Mouse (Mus musculus) right cerebral cortex, adult 18-20 months (tissue): ENCODE results near the gene Mto1.
A peak's percentile ranks its signal among the peaks of the same experiment; 100 is the strongest.
"Not testable (repeated sequence)": the region's sequence is repeated elsewhere in the genome, so short reads cannot be mapped to it uniquely, and the experiment has no call there.

Experiments used
- DNase-seq: peaks from one replicate; pipeline ENCODE4 v3.0.0; 2022; ENCODE audit warnings: mixed read lengths

Gene Mto1

DNA sequence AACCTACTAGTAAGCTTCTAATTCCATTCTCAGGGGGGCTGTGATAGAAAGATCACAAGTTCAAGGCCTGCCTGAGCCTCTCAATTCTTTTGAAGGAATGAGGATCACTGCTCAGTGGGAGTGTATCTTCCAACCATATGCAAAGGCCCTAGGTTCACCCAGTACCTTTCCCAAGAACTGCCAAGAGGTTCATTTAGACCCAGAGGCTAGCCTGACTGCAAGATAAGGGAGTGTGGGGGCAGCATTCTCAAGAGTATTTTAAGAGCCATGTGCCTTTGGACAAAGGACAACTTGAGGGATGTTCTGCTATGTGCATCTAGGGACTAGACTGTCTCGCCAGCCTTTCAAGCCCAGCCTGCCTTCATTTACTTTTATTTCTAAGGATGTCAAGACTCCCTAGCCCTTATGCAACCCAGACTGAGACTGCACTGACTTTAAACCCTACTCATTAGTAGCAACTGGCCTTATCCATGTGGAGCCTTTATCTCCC is 28.6 kb downstream of the Mto1 start:
- no peak for DNase-seq

DNA sequence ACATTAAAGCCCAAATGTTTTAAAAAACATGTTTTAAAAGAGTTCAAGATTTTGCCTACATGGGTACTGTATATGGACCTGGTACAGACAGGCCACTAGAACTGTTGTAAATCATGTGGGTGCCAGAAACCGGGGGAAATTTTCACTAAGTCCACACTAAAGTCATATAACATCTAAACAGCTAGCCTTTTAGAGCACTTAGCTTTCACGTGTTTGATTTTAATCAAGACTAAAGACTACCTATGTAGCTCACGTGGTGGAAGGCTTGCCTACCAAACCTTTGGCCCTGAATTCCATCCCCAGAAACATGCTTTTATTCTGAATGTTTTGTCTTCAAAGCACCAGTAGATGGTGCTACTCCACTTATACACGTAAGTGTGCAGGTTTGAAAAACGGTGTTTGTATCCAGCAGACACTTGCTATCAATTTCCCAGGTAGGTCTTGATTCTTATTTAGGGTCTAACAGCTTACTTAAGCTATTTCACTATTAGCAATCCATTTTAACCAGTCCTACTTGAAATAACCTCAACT is 29.1 kb downstream of the Mto1 start:
- DNase-seq, result no peak

DNA sequence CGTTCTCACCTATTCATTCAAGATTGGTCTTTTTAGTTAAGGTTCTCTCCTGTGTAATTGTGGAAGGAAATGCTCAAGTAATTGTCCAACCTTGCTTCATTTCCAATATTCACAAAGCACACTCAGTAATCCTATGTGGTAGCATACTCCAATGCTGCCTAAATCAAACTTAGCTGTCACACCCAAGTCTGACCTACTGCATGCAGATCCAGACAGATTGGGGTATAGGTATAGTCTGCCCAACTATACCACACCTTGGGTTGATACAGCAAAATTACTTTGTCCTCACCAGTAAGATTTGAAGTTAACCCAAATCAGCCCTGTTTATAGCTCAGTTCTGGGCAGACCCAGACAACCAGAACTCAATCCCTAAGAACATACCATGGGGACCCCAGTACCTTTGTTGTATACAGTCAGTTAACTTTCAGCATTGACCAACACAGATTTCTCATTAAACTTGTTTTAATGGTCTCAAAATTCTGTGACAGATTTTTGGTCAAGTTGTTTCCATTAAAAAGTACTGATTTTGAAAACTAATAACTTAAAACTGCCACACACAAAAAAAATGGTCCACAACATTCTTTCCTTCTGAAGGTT is 30.1 kb downstream of the Mto1 start:
- DNase-seq, result not testable (repeated sequence)

DNA sequence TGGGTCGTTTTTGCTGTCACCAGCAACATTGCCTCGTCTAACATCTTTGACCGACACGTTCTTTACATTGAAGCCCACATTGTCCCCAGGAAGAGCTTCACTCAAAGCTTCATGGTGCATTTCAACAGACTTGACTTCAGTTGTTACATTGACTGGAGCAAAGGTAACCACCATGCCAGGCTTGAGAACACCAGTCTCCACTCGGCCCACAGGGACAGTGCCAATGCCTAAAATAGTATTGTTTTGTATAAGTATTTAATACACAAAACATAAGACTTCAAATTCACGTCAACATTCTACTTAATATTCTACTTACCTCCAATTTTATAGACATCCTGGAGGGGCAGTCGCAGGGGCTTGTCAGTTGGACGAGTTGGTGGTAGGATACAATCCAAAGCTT is 31.3 kb downstream of the Mto1 start:
- DNase-seq, result not testable (repeated sequence)

DNA sequence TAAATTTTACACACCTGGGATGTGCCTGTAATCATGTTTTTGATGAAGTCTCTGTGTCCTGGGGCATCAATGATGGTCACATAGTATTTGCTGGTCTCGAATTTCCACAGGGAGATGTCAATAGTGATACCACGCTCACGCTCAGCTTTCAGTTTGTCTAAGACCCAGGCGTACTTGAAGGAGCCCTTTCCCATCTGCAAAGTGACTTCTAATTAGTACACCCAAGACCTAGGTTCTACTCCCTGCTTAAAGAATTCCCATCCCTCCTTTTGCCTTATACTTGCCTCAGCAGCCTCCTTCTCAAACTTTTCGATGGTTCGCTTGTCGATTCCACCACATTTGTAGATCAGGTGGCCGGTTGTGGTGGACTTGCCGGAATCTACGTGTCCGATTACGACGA is 32.2 kb downstream of the Mto1 start:
- not testable (repeated sequence) for DNase-seq

DNA sequence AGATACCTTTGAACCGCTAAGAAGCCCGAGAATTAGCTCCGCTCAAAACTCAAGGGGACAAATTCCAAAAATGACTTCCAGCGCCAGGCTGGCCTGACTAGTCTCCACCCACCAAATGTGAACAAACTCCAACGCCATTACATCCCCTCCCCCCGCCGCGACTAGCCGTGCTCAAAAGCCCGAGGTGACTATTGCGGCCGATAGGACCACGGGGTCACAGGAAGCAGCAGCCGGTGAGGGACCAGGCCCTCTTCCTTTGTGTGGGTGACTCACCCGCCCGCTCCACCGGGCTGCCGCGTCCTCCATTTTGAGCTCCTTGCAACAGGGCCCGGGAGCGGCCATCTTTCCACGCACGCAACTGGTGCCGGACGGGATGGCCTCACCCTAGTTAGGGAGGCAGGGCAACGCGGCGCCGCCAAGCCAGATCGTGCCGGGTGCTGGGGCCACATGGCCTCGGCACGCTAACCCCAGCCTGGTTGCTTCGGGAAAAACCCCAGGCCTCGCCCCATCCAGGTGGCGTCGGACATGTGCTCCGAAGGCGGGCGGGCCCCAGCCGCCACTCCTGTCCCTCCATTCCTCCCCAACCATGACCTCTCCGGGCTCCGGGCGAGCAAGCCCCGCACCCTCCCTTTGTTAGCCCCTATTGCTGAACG is 32.8 kb downstream of the Mto1 start:
- DNase-seq, result peak; percentile 79

DNA sequence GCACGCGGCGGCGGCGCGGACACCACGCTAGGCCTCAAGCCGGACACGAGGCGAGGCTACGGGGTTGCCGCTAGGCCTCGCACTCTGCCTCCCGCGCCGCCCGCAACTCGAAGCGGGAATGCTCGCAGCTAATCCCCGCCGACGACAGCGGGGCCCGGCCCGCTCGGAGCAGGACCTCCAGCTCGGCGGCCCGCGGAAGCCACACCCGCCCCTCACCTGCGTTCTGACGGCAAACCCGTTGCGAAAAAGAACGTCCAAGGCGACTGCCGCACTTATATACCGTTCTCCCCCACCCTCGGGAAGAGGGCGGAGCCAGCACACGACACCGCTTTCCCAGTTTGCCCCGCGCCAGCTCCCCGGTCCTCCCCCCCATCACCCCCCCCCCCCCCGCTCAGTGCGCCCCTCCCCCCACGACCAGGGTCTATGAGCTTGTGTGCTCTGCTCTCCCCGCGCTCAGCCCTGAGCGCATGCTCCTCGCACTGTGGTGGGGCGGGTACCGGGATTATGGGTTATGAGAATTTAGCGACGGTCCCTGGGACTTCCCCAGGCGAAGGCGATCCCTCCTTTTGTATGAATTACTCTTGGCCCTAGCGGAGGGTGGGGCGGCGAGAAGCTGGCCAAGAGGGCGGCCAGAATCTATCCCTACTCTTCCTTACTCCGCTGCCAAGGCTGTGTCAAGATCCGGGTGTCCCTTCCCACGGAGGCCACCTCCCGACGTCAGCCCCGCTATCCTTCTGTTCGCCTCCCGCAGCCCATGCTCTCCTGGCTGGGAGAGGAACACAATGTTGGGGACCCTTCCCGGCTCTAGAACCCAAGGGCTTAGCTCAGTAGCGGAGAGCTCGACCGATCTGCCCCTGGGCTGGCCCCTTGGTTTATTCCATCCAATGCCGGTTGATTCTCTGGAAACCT is 33.7 kb downstream of the Mto1 start:
- peak; percentile 97 for DNase-seq

DNA sequence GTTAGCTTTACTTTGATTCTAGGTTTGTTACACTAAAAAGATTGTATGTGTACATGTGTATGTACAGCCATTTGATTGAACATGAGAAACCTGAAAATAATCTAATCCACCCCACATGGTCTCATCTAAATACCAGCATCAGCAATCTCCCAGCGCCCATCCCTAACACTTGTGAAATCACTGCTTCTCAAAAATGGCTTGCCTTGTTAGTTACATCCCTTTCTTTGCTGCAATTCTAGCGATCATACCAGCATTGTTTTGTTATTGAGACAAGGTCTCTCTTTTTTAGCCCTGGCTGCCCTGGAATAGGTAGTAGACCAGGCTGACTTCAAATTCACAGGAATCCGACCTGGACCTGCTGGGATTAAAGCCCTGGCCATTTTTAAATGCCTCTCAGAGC is 34.4 kb downstream of the Mto1 start:
- no peak for DNase-seq

DNA sequence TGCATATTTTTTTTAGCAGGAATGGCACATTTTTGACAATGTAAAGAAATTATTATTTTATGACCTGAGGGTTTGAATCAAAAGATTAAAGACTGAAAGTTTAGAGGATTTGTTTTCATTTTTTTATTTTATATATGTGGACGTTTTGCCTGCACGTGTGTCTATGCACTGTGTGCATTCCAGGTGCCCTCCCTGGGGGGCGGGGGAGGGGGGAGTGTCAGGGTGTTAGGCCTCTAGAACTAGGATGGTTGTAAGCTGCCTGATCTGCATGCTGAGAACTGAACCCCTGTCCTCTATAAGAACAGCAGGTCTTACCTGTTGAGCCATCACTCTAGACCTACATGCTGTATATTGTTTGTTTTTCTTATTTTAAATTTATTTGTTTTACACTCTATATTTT is 36.7 kb downstream of the Mto1 start:
- DNase-seq, result no peak

DNA sequence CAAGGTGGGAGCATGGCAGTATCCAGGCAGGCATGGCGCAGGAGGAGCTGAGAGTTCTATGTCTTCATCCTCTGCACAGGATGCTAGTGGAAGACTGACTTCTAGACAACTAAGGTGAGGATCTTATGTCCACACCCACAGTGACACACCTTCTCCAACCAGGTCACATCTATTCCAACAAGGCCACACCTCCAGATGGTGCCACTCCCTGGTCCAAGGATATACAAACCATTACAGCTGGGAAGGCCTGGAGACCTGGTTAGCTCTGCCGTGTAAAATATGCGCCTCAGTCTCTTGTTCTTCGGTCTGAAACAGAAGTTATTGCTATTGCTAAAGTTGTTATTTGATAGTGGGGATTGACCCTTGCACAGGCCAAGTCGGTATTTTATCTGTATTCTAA is 40.0 kb downstream of the Mto1 start:
- DNase-seq, result not testable (repeated sequence)

DNA sequence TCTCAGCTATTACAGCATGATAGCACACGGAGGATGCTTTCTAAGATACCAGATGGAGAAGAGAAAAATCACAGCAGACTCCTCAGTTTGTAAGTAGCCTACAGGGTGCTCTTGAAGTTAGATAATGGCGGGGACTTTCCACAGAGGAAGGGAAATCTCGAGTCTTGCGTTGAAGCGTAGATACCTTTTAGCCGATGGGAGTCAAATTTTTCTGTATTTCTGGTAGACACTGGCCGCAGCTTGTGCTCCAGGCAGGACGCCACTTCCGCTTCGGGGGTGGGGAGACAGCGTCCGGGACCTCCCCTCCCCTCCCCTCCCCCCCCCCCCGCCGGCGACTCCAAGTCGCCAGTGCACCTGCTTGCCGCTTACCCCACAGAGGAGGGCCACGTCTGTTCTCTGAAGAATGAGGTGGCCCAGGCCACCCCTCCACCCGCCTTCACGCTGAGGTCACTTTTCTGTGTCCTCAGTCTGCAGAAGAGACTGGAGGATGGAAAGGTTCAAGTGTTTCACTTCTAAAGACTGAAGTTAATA is 40.9 kb downstream of the Mto1 start, which contains the start of gene Eef1a1:
Gene Eef1a1 (minus strand): TSS at position 262 of the 531 bp plus-strand sequence.
- peak; percentile 29 for DNase-seq

DNA sequence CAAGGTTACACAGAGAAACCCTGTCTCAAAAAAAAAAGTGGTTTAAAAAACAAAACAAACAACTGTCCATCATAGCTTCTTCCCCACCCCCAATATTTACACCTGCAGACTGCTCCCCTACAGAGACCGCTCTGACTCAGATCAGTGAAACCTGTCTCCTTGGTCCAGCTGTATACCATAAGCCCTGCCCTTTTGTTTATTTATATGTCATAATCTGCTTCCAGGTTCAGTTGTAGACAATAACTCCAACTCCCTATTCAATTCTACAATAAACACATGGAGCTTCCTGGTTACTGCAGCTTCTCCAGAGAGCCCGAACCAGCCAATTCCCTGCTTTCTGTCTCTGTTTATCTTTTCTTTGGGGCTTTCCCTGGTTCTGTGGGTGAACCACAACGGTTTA is 43.2 kb downstream of the Mto1 start:
- DNase-seq, result no peak

DNA sequence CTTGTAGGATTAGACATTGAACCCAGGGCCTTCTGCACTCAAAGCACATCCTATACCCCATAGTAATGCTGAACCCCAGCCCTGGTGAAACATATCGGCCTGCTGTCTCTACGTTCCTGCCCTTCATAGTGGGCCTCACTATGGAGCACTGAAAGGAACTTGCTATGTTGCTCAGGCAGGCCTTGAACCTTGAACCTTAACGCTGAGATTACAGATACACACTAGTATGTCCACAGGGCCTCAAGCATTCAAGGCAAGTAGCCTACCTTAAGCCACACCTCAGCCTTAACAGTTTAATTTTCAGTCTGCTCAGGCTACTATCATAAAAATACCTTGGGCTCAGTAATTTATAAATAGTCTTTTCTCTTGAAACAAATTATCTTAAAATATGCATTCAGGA is 44.2 kb downstream of the Mto1 start:
- DNase-seq, result no peak

DNA sequence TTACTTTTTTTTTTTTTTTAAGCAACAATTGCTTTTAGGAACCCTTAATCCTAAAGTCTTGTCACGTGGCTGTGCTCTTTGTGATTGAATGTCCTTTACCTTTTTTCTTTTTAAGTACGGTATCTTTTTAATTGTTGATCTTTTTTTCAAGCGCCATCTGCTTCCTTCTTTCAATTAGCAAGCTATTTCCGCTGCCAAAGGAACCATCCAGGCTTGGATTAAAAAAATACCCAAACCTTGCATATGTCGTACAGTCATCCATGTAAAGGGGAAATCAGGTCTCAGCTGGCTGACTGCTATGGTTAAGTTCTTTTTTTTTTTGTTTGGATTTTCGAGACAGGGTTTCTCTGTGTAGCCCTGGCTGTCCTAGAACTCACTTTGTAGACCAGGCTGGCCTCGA is 45.2 kb downstream of the Mto1 start:
- no peak for DNase-seq

DNA sequence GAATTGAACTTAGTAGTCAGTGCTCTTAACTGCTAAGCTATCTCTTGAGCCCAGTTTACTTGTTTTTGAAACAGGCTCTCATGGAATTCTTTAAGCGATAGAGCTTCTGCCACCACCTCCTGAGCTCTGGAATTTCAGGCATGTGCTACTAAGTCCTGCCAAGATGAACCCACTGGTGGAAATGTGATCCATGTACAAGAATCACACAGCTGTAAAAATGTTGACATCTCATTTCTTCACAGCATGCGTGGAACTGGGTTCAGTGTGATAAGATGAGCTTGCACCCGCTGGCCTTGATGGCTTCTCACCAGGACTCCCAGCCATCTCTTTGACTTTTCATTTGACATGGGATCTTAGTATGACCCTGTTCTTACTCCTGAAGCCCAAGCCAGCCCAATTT is 52.4 kb downstream of the Mto1 start:
- DNase-seq, result no peak

DNA sequence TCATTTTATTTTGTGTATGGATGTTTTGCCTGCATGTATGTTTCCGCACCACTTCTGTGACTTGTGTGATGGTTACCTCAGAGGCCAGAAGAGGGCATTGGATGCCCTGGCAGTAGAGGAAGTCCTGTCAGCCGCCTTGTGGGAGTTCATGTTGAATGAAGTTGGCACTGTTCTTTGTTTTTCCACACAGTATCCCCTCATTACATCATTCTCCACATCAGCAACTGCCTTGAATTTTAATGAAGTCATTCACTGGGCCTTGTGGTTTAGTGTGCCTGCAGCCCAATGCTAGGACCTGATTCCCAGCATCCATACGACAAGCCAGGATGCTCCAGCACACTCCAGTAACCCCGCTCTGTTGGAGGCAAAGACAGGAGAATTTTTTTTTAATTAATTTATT is 53.3 kb downstream of the Mto1 start:
- no peak for DNase-seq

DNA sequence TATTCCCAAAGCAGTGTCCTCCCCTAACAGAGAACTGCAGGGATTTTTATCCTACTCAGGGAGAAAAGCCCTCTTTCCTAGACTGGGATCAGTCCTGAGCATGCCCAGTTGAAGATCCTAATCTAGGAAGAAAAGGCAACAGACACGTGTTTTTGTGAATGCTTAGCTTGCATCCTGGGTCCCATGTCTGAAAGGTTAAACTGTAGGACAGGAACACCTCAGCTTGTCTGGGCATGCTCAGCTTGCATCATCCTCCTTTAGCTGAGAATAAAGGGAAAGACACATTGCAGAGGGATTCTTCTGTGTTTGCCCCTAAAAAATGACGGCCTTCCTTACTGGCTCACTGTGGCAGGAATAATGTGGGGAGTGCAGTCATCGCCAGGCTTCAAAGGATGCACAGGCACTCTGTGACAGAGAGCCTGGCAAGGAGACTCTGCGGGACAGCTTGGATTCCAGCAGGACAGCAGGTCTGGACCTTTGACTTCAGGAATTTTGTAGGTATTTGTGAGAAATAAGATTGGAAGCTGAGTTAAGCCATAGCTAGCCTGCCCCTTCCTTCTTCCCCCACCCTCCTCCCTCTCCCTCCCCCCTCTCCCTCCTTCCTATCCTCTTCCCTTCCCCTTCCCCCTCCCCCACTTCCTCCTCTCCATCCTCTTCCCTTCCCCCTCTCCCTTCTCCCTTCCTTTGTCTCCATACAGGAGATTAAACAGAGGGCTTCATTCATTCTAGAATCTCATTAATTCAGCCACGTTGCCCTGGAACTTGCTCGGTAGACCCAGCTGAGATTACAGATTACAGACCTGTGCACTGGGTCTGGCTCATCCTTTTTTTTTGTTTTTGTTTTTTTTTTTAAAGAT is 55.4 kb downstream of the Mto1 start:
- no peak for DNase-seq

DNA sequence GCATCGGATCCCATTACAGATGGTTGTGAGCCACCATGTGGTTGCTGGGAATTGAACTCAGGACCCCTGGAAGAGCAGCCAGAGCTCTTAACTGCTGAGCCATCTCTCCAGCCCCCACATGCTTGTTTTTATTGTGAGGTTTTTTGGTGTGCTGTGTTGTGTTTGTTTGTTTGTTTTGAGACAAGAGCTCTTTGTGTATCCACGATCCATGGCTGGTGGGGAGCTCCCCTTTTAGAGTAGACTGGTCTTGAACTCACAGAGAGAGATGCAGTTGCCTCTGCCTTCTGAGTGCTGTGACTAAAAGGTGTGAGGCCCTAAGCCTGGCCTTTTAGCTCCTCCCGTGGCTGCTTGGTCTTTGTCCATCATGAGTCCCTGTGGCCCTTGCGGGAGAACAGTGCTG is 56.1 kb downstream of the Mto1 start:
- no peak for DNase-seq

DNA sequence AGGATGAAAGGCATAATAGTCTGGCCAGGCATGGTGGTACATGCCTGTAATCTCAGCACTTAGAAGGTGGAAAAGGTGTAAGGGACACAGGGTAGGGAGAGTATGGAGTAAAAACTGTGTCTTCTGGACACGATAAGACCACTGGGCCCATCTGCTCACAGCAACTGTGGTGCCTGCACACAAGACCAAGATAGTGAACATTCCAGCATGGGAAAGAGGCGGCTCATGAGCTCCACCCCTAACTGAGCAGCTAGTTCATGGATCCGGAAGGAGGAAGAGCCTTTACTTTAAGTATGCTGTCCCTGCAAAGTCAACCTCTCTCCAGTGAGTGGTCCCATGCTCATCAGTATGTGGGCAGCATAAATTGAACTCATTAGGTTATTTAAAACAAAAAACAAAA is 56.7 kb downstream of the Mto1 start:
- no peak for DNase-seq

DNA sequence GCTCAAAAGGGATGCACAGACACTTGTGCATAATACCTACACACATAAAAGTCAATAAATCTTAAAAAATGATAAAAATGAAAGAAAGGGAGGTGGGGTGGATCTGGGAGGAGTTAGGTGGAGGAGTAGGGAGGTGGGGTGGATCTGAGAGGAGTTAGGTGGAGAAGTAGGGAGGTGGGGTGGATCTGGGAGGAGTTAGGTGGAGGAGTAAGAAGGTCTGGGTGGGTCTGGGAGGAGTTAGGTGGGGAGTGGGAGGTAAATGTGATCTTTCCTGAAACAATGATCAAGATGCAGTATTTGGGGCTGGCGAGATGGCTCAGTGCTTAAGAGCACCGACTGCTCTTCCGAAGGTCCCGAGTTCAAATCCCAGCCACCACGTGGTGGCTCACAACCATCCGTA is 57.2 kb downstream of the Mto1 start:
- no peak for DNase-seq

DNA sequence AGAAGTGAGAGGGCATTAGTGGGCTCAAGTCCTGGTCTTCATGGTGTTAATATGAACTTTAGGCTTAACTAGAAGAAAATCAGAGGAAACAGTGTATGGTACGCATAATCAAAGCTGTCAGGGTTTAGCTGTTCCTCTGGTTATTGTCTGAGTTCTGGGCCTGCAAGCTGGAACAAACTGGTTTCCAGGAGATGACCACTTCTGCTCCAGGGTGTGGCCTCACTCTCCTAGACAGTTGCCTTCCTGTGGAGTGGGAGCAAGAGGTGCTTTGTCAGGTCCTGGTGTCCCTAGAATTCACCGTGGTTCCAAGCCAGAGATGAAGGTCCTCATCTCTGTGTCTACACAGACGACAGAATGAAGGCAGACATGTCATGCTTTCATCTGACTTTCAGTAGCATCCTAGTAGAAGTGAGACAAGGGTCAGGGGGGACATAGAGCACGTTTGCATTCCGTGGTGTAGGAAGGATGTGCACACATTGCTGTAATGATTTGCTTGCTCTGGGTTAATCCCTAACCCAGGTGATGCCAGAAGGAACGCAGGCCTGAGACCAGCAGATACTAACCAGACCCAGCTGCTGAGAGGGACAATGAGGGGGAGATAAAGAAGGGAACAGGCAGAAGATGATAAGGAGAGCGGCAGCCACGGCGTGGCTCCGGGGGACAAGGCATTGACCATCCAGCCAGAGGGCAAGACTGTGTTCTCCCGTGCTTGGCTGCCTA is 58.2 kb downstream of the Mto1 start:
- no peak for DNase-seq

DNA sequence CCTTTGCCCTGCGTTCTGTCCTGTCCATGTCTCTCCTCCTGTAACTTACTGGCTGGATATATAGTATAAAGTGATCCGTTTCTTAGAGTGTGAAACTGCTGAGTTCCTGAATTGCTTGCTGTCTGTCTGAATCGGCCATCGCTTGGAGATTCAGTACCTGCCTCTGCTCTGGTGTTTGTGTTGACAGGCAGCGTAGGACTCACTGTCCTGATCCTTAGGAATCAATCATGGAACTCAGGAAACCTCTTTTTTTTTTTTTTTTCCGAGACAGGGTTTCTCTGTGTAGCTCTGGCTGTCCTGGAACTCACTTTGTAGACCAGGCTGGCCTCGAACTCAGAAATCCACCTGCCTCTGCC is 58.7 kb downstream of the Mto1 start:
- DNase-seq, result no peak
